Mouse (Mus musculus): ENCODE measurements at regions not wholly inside any gene's neighbourhood (a gene's known extent, or its start where the extent isn't known, plus 50 kb on each side); places are given as distances from the start of the nearest gene placed in this dataset.

GRCm38 (mm10) chr7:123589099-123589498 is 88.8 kb upstream of the Zkscan2 start:
- DNase-seq (ENCODE audit: extremely low spot score), result no peak

DNA sequence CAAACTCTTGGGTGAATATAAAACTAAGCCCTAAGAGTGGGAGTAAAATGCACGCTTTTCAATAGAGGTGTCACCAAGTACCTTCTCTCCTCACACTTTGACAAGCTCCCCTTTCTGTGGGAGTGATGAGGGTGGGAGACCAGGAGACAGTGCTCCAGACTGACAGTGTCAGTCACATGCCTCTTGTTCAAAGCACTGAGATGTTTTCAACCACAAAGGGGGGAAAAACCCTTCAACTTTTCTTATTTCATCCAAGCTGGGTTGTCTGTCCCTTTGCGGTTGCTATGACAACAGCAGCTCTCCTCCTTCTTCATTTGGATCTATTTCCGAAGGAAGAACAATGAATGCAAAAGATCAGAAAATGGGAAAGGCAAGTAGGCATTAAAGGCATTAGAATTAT is 73.5 kb upstream of the Zkscan2 start:
- no peak for DNase-seq (ENCODE audit: extremely low spot score)

GRCm38 (mm10) chr7:123572376-123572990 is 72.2 kb upstream of the Zkscan2 start:
- peak; percentile 22 for DNase-seq (ENCODE audit: extremely low spot score)

DNA sequence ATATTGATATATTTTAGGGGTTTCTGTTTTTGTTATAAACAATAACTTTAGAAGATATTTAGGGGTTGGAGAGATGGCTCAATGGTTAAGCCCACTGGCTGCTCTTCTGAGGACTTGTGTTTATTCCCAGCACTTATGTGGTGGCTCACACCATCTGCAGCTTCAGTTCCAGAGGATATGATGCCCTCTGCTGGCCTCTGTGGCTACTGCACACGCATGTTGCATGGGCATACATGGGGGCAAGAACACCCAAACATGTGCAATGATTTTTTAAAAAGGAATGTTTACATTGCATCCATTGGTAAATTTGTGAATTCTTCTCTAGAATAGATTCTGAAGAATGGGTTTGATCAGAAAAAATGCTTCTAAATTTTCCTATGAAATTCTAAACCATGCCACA is 66.0 kb upstream of the Zkscan2 start:
- no peak for DNase-seq (ENCODE audit: extremely low spot score)

- no peak for DNase-seq (ENCODE audit: extremely low spot score)
Observed at GRCm38 (mm10) chr7:123559544-123559943, 59.3 kb upstream of the Zkscan2 start.

Data from embryo, embryonic 9.5 days (tissue).